Mouse (Mus musculus) ES-E14 (cell line): ENCODE measurements around the gene Gngt2.

ENCODE experiments used
- CHD2 ChIP-seq: IDR thresholded peaks from 2 replicates; pipeline ENCODE4 v1.6.1; 2014; ENCODE audit warnings: mild to moderate bottlenecking, low read depth, low read length, inconsistent platforms
- HCFC1 ChIP-seq: IDR thresholded peaks from 2 replicates; pipeline ENCODE4 v1.6.1; 2012; ENCODE audit warnings: low read length, inconsistent platforms, borderline replicate concordance; ENCODE audit not compliant: insufficient read depth
- MAFK ChIP-seq: IDR thresholded peaks from 2 replicates; pipeline ENCODE4 v1.6.1; 2014; ENCODE audit warnings: mild to moderate bottlenecking, low read depth, low read length, inconsistent platforms; ENCODE audit not compliant: insufficient read depth
- ZC3H11A ChIP-seq: IDR thresholded peaks from 2 replicates; pipeline ENCODE4 v1.6.1; 2012; ENCODE audit warnings: low read depth, mild to moderate bottlenecking, inconsistent platforms, low read length, borderline replicate concordance
- ZNF384 ChIP-seq: IDR thresholded peaks from 2 replicates; pipeline ENCODE4 v1.6.1; 2012; ENCODE audit warnings: low read depth, low read length, inconsistent platforms

DNA sequence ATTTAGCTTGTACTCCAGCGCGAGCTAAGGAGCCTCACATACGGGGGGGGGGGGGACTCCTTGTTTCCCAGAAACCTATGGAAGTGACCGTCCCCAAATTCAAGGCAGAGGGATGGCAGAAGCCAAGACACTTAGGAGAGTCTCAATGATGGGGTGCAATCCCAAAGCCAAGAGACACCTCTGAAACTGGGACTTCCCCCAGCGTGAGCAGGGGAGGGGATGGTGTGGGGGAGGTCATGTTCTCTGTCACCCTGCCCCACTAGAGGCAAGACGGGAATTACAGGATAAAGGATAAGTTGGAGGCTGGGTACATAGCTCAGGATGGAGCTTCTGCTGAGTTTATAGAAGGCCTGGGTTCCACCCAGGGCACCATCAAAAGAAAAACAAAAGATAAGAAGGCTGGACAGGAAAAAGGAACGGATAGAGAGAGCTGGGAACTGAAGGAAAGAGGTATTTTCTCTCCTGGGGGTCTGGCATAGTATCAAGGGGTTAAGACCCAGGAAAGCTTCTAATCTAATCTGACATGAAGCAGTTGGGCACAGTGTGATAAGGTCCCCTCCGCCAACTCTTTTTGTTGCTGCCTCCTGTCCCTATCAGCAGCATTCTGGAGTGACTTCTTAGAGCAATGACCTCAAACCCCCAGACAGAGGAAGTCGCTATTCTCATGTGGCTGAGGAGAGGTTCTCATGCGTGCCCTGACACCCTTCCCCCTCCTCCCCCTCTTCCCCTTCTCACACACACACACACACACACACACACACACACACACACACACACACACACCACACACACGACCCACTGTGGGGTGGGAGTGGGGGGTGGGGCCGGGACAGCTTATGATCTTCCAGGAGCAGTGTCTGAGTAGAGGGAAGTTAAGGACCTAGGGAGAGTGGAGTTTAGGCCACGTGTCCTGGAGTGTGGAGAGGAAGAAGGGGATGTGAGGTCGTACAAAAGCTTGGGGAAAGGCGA lies 2.0 kb upstream of the Gngt2 start:
- TF ChIP-seq HCFC1 = no peak
- no peak for TF ChIP-seq ZNF384
- no peak for TF ChIP-seq CHD2
- TF ChIP-seq ZC3H11A = no peak
- no peak for TF ChIP-seq MAFK
